Comparison of ENCODE assay signal across 16 mouse cellular contexts in genomic region chr2:38337091-38337640, GRCm38 (mm10). TPM values are rescaled to one million over a fixed set of nuclear protein-coding genes. Genes with fewer than 3 reads are reported as not detected.
DNase-seq lines count a peak whose midpoint lies in the region; ATAC-seq lines count a peak whose summit lies in the region.
"Had no signal": no experiment of that assay in that cellular context is flagged by ENCODE, and none has a peak within 500 bp of the region (broad histone marks: within the 10 kb centered on the region; RNA-seq: fewer than 3 reads in every experiment).

No protein-coding gene starts in this region.

- H3K4me3 ChIP-seq in forebrain, embryonic 11.5 days (ENCODE audit: low read depth, low read length) = no peak overlapping the region
- no peak overlapping the region for H3K4me3 ChIP-seq in forebrain, embryonic 15.5 days
- H3K4me3 ChIP-seq in hindbrain, embryonic 10.5 days = 0 out of 2 replicates have a peak overlapping the region, but pooled peaks have one; percentile 34
- no peak overlapping the region for H3K4me3 ChIP-seq in hindbrain, embryonic 13.5 days
- peak overlapping the region; percentile 4; the same call in 1 of the 2 replicates for H3K4me3 ChIP-seq in embryonic facial prominence, embryonic 13.5 days
- H3K4me3 ChIP-seq: lung, embryonic 15.5 days; neural tube, embryonic 13.5 days had no signal

- H3K9me3 ChIP-seq in forebrain, embryonic 11.5 days (ENCODE audit: control insufficient read depth, low read length) = no peaks in the 10 kb centered on the region
- H3K9me3 ChIP-seq in forebrain, embryonic 15.5 days = no peaks in the 10 kb centered on the region
- no peaks in the 10 kb centered on the region for H3K9me3 ChIP-seq in hindbrain, embryonic 10.5 days
- no peaks in the 10 kb centered on the region for H3K9me3 ChIP-seq in hindbrain, embryonic 13.5 days
- no peaks in the 10 kb centered on the region for H3K9me3 ChIP-seq in embryonic facial prominence, embryonic 13.5 days
- H3K9me3 ChIP-seq: lung, embryonic 15.5 days; neural tube, embryonic 13.5 days had no signal

- WGBS in forebrain, embryonic 11.5 days = 6% methylated on average over 6 of the region's 6 CpGs
- WGBS in forebrain, embryonic 15.5 days = 16% methylated on average over 6 of the region's 6 CpGs
- WGBS in hindbrain, embryonic 10.5 days = 2% methylated on average over 6 of the region's 6 CpGs
- WGBS in hindbrain, embryonic 13.5 days = 3% methylated on average over 6 of the region's 6 CpGs
- 4% methylated on average over 6 of the region's 6 CpGs for WGBS in embryonic facial prominence, embryonic 13.5 days

- ATAC-seq in forebrain, embryonic 11.5 days (replicated peaks; ENCODE audit: low FRiP score) = no peak
- ATAC-seq in forebrain, embryonic 15.5 days (replicated peaks) = no peak
- ATAC-seq in hindbrain, embryonic 13.5 days (ENCODE audit: low FRiP score) = no peak
- ATAC-seq in embryonic facial prominence, embryonic 13.5 days (ENCODE audit: insufficient number of reproducible peaks, insufficient read depth, low FRiP score, low TSS enrichment, low read depth) = no peak
- 0 out of 2 replicates have a peak, but pooled peaks have one; percentile 6 for ATAC-seq in megakaryocyte progenitor cell, adult 5-6 weeks (replicated peaks; ENCODE audit: poor library complexity)
- ATAC-seq: hindbrain, embryonic 16.5 days had no signal

- no peaks in the 10 kb centered on the region for H3K36me3 ChIP-seq in forebrain, embryonic 11.5 days (ENCODE audit: control insufficient read depth, insufficient read depth, low read length)
- H3K36me3 ChIP-seq in forebrain, embryonic 15.5 days = no peaks in the 10 kb centered on the region
- H3K36me3 ChIP-seq in hindbrain, embryonic 10.5 days = no peaks in the 10 kb centered on the region
- no peaks in the 10 kb centered on the region for H3K36me3 ChIP-seq in hindbrain, embryonic 13.5 days
- H3K36me3 ChIP-seq in embryonic facial prominence, embryonic 13.5 days = no peaks in the 10 kb centered on the region
- H3K36me3 ChIP-seq: lung, embryonic 15.5 days; neural tube, embryonic 13.5 days had no signal

- H3K27ac ChIP-seq in forebrain, embryonic 11.5 days (ENCODE audit: low read depth, low read length) = no peak overlapping the region
- no peak overlapping the region for H3K27ac ChIP-seq in forebrain, embryonic 15.5 days (replicated peaks)
- no peak overlapping the region for H3K27ac ChIP-seq in hindbrain, embryonic 10.5 days
- no peak overlapping the region for H3K27ac ChIP-seq in hindbrain, embryonic 13.5 days
- H3K27ac ChIP-seq in embryonic facial prominence, embryonic 13.5 days = no peak overlapping the region
- H3K27ac ChIP-seq: lung, embryonic 15.5 days; neural tube, embryonic 13.5 days had no signal

- peaks cover 36% of the 10 kb centered on the region for H3K27me3 ChIP-seq in forebrain, embryonic 11.5 days (ENCODE audit: control insufficient read depth, insufficient read depth, low read length)
- peaks cover 24% of the 10 kb centered on the region for H3K27me3 ChIP-seq in forebrain, embryonic 15.5 days
- H3K27me3 ChIP-seq in hindbrain, embryonic 10.5 days (ENCODE audit: insufficient read depth, poor library complexity, severe bottlenecking) = peaks cover 96% of the 10 kb centered on the region
- H3K27me3 ChIP-seq in hindbrain, embryonic 13.5 days = peaks cover 94% of the 10 kb centered on the region
- peaks cover 93% of the 10 kb centered on the region for H3K27me3 ChIP-seq in embryonic facial prominence, embryonic 13.5 days

- H3K4me1 ChIP-seq in forebrain, embryonic 11.5 days (replicated peaks; ENCODE audit: control insufficient read depth, insufficient read depth, low read length) = peaks cover 5% of the 10 kb centered on the region
- H3K4me1 ChIP-seq in forebrain, embryonic 15.5 days = peaks cover 22% of the 10 kb centered on the region
- peaks cover 29% of the 10 kb centered on the region for H3K4me1 ChIP-seq in hindbrain, embryonic 10.5 days (replicated peaks)
- peaks cover 17% of the 10 kb centered on the region for H3K4me1 ChIP-seq in hindbrain, embryonic 13.5 days (replicated peaks)
- H3K4me1 ChIP-seq in embryonic facial prominence, embryonic 13.5 days = peaks cover 15% of the 10 kb centered on the region

- no peak for DNase-seq in forebrain, embryonic 11.5 days (ENCODE audit: low spot score)
- no peak for DNase-seq in hindbrain, embryonic 10.5 days (ENCODE audit: low spot score)
- DNase-seq in lung, adult 18-20 months = no peak
- DNase-seq in cerebellum, adult 9-11 months = no peak
- DNase-seq: liver; spleen, adult 18-20 months; thymus, postnatal 4 days had no signal

- peak overlapping the region; percentile 49; the same call in 1 of the 2 replicates for H3K9ac ChIP-seq in forebrain, embryonic 11.5 days (ENCODE audit: low read length)
- H3K9ac ChIP-seq in forebrain, embryonic 15.5 days (replicated peaks) = no peak overlapping the region
- H3K9ac ChIP-seq in hindbrain, embryonic 13.5 days = no peak overlapping the region
- no peak overlapping the region for H3K9ac ChIP-seq in embryonic facial prominence, embryonic 13.5 days
- H3K9ac ChIP-seq: lung, embryonic 15.5 days; neural tube, embryonic 13.5 days had no signal

- peak overlapping the region; percentile 49; the same call in 1 of the 2 replicates for H3K4me2 ChIP-seq in forebrain, embryonic 11.5 days (ENCODE audit: low read depth, low read length, severe bottlenecking)
- H3K4me2 ChIP-seq in forebrain, embryonic 15.5 days (replicated peaks) = no peak overlapping the region
- H3K4me2 ChIP-seq in hindbrain, embryonic 13.5 days = no peak overlapping the region
- H3K4me2 ChIP-seq in embryonic facial prominence, embryonic 13.5 days = no peak overlapping the region
- H3K4me2 ChIP-seq: lung, embryonic 15.5 days; neural tube, embryonic 13.5 days had no signal

RNA-seq across cellular contexts. Expression of gene Lhx2, which starts 1.9 kb away (rescaled TPM):
- polyA plus RNA-seq in forebrain, embryonic 11.5 days (2014; fragmentation: Nextera tagmentation; extraction: Ambion mirVana) = 175 and 195 TPM in 2 replicates
- 91.0 and 111 TPM in 2 replicates for polyA plus RNA-seq in forebrain, embryonic 15.5 days (2015; fragmentation: Nextera tagmentation; extraction: Ambion mirVana)
- polyA plus RNA-seq in hindbrain, embryonic 10.5 days (2016; fragmentation: Nextera tagmentation; extraction: Ambion mirVana) = 17.4 and 26.4 TPM in 2 replicates
- 22.1 and 23.6 TPM in 2 replicates for polyA plus RNA-seq in hindbrain, embryonic 13.5 days (2015; fragmentation: Nextera tagmentation; extraction: Ambion mirVana)
- 10.0 and 17.8 TPM in 2 replicates for polyA plus RNA-seq in embryonic facial prominence, embryonic 13.5 days (2015; fragmentation: Nextera tagmentation; extraction: Ambion mirVana)
- total RNA-seq in megakaryocyte progenitor cell, adult 5-6 weeks (2015) = not detected in 2 replicates
- not detected in 2 replicates for total RNA-seq in megakaryocyte progenitor cell, adult 5-6 weeks (2017)
- total RNA-seq: megakaryocyte-erythroid progenitor cell, adult 5-6 weeks had no signal
- polyA plus RNA-seq: kidney, embryonic 14.5 days; lung, embryonic 15.5 days had no signal

RNA-seq across cellular contexts. Expression of gene Dennd1a, which starts 50.0 kb away (rescaled TPM):
- polyA plus RNA-seq in forebrain, embryonic 11.5 days (2014; fragmentation: Nextera tagmentation; extraction: Ambion mirVana) = 14.9 and 17.7 TPM in 2 replicates
- 18.1 and 19.2 TPM in 2 replicates for polyA plus RNA-seq in forebrain, embryonic 15.5 days (2015; fragmentation: Nextera tagmentation; extraction: Ambion mirVana)
- polyA plus RNA-seq in hindbrain, embryonic 10.5 days (2016; fragmentation: Nextera tagmentation; extraction: Ambion mirVana) = 11.7 and 12.7 TPM in 2 replicates
- 14.4 and 15.5 TPM in 2 replicates for polyA plus RNA-seq in hindbrain, embryonic 13.5 days (2015; fragmentation: Nextera tagmentation; extraction: Ambion mirVana)
- polyA plus RNA-seq in embryonic facial prominence, embryonic 13.5 days (2015; fragmentation: Nextera tagmentation; extraction: Ambion mirVana) = 15.5 and 16.7 TPM in 2 replicates
- 27.6 and 30.3 TPM in 2 replicates for total RNA-seq in megakaryocyte progenitor cell, adult 5-6 weeks (2015)
- total RNA-seq in megakaryocyte progenitor cell, adult 5-6 weeks (2017) = 22.3 and 35.1 TPM in 2 replicates

Comparison
In these comparisons a context has a peak if more than half of its experiments do, and no peak if none do; other contexts are left out.
1. H3K4me3 ChIP-seq: peak in hindbrain, embryonic 10.5 days (single experiment) and embryonic facial prominence, embryonic 13.5 days (single experiment); none in forebrain, embryonic 11.5 days (single experiment), forebrain, embryonic 15.5 days (single experiment) and hindbrain, embryonic 13.5 days (single experiment).